Mouse (Mus musculus): ENCODE measurements around the gene Tmem239.

Tmem239 gene

DNA sequence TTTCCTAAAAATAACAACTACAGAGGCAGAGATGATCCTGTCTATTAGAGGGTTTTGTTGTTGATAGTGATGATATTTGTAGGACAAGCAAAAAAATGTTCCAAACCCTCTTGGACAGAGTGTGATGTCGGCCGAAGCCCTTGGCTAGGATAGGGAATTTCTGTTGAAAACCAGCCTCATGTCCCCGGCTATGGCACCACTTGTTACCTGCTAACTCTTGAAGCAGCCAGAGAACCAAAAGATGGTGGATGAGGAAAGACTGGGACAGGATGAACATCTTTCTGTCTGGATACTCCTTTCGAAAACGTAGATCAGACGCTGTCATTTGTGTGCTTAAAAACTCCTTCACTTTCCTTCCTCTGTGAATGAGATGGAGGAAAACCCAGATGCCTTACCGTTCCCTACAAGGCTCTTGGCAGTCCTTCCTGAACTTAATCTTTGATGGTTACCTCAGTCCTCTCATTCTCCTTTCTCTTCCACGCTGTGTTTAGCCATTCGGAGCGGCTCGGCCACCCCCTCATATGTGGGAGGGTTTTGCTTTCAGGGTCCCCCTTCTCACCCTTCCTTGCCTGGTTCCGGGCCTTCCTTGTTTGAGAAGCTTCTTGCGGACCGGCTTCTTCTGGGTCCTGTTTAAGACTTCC lies 44.9 kb downstream of the Tmem239 start:
- 8% methylated on average over 14 of the region's 14 CpGs for WGBS

DNA sequence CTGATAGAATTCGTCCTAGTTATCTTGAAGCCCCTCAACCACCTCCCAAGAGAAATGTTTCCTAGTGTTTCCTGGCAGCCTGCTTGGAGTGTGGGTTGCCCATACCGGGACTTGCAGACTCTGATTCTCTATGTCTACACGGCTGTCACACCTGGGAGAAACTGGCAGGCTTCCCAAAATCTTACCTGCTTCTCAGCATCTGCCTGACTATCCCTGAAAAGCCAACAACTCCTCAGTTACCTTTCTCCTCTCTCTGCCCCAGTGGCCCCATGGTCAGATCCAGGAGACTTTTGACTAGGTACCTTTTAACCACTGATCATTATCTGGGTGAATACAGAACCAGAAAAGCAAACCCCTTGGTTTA lies 45.4 kb downstream of the Tmem239 start:
- WGBS, result 10% methylated on average over 3 of the region's 3 CpGs

DNA sequence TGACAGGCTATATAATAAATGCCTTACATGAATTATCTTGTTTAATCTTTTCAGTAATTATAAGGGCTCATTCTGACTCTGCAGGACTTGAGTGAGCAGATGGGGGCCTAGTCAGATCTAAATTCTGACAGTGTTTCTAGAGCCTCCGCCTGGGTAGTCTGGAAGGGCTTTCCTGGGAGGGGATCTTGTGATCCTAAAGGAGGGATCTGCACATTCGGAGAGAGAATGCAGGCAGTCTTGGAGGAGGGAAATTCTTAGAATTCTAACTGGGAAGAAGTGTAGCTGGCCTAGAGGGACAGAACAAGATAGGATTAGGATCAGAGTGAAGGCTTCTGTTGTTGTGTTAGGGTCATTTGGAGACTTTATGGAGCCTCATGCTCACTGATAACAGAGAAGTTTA lies 46.0 kb downstream of the Tmem239 start:
- 23% methylated on average over 2 of the region's 2 CpGs for WGBS

- WGBS, result 10% methylated on average over 6 of the region's 6 CpGs
These were observed 47.1 kb downstream of the Tmem239 start for GRCm38 (mm10) chr2:130453421-130453820.

DNA sequence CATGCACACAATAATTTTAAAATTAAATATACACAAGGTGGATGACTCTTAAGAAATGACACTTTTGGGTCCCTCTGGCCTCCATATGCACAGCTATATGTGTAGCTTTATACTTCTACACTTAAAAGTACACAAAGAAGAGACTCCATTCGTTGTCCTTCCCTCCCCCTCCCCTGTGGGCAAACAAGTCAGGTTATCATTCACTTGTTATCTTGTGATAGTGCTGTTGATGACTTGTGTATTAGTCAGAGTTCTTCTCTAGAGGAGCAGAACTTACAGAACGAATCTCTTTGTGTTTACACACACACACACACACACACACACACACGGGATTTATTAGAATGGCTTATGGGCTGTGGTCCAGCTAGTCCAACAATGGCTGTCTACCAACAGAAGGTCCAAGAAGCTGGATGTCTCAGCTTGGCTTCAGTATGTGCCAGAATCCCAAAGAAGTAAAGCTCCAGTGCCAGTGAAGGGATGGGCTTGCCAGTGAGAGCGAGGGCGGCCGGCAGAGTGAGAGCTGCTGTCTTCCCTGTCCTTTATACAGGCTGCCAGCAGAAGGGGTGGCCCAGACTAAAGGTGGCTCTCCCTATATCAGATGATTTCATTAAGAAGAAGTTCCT lies 48.6 kb downstream of the Tmem239 start:
- WGBS, result 20% methylated on average over 6 of the region's 6 CpGs

Data from cerebral cortex, adult 2 months (tissue).